Mouse (Mus musculus) yolk sac, embryonic 10.5 days (tissue): ENCODE results near the gene Pfn5.
"Not testable (repeated sequence)": the region's sequence is repeated elsewhere in the genome, so short reads cannot be mapped to it uniquely, and the experiment has no call there.

Experiments
- DNase-seq: peaks from one replicate; pipeline ENCODE4 v3.0.0-alpha.2; 2017; ENCODE audit warnings: low spot score

Pfn5 gene

DNA sequence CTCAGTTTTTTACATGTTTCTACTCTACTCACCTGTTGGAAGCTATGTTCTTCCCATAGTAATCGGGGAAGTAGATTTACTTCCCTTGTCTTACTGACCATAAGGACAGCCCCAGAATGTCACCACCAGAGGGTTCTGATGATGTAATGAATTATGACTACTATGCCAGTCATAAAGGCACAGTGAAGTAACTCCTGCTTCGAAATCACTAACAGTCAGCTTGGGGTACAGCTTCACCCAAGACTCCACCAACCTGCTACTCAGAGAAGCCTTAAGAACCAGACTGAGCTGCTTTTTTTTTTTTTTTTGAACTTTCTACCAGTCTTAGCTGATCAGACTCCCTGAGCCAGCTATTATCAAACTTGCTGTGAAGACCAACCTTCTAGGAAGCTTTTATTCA lies at the start of gene Pfn5, which contains the start of gene Asb12:
Gene Pfn5, plus strand, starts transcription at position 218 of the 400 bp plus-strand sequence.
Gene Asb12, minus strand, starts transcription at position 101 of the 400 bp plus-strand sequence.
- no peak for DNase-seq

GRCm38 (mm10) chrX:95523883-95524282 lies 34.0 kb upstream of the Pfn5 start:
- DNase-seq = no peak

GRCm38 (mm10) chrX:95525166-95525565 lies 32.7 kb upstream of the Pfn5 start:
- no peak for DNase-seq

DNA sequence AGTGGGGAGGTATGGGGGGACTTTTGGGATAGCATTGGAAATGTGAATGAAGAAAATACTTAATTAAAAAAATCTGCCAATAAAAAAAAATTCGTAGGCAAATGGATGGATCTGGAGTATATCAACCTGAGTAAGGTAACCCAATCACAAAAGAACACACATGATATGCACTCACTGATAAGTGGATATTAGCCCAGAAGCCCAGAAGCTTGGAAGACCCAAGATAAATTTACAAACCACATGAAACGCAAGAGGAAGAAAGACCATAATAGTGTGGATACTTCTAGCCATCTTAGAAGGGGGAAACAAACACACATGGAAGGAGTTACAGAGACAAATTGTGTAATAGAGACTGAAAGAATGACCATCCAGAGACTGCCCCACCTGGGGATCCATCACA lies 22.4 kb upstream of the Pfn5 start:
- DNase-seq = not testable (repeated sequence)

GRCm38 (mm10) chrX:95554321-95554720 lies 3.6 kb upstream of the Pfn5 start:
- DNase-seq = no peak

- DNase-seq = no peak
These were observed 42.7 kb downstream of the Pfn5 start for GRCm38 (mm10) chrX:95600609-95601008.
